ENCODE assay signal across 17 mouse cellular contexts in the genomic region with DNA sequence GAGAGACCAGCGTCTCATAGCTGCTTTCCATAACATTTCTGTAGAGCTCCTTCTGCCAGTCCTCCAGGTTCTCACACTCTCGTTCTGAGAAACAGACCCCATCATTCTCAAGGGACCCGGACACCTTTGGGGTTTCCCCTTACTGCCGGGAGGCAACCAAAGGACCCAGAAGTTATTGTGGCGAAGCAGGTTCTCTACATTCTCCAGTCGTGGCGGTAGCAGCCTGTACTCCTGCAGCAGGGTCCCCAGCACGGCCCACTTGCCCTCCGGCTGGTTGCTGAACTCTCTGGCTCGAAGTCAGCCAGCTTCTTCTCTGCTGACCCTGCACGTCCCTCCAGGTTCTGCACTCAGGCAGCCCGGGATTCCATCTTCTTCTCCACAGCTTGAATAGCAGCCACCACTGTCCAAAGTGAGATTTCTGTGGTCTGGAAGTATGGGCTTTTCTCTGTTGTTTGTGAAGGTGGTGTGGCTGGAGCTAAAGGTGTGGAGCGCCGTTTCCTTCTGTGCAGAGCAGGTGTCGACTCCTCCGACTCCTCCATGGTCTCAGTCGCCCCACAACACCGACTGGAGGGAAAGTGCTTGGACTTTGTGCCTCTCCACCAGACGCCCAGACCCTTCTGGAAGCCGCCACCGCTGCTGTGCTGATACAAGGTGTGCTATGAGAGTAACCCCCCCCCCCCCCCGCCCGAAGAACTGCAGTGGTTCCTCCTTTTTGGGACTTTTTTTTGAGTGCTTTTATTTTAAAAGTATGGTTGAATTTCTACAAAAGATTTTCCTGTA. TPM values are rescaled to one million over a fixed set of nuclear protein-coding genes. Genes with fewer than 3 reads are reported as not detected.
DNase-seq lines count a peak whose midpoint lies in the region; ATAC-seq and TF ChIP-seq lines count a peak whose summit lies in the region.
"Had no signal": no experiment of that assay in that cellular context is flagged by ENCODE, and none has a peak within 500 bp of the region (broad histone marks: within the 10 kb centered on the region; RNA-seq: fewer than 3 reads in every experiment).

No protein-coding gene starts in this region.

- 90% methylated on average over 23 of the region's 23 CpGs for WGBS in forebrain, embryonic 10.5 days
- WGBS in forebrain, embryonic 15.5 days = 93% methylated on average over 23 of the region's 23 CpGs
- WGBS in midbrain, embryonic 10.5 days = 88% methylated on average over 23 of the region's 23 CpGs
- 91% methylated on average over 23 of the region's 23 CpGs for WGBS in midbrain, embryonic 15.5 days
- 93% methylated on average over 23 of the region's 23 CpGs for WGBS in thymus, adult 2 months

- TF ChIP-seq CTCF in thymus, adult 2 months (IDR thresholded peaks at IDR 0.05; ENCODE audit: borderline replicate concordance, control insufficient read depth, extremely low read depth, insufficient read depth, low read length, poor library complexity) = no peak

- ATAC-seq in forebrain, embryonic 15.5 days (replicated peaks) = no peak
- ATAC-seq in midbrain, embryonic 15.5 days (replicated peaks) = no peak

- H3K36me3 ChIP-seq in forebrain, embryonic 10.5 days (replicated peaks) = no peaks in the 10 kb centered on the region
- no peaks in the 10 kb centered on the region for H3K36me3 ChIP-seq in forebrain, embryonic 15.5 days
- no peaks in the 10 kb centered on the region for H3K36me3 ChIP-seq in midbrain, embryonic 10.5 days
- H3K36me3 ChIP-seq in midbrain, embryonic 15.5 days (replicated peaks) = no peaks in the 10 kb centered on the region
- no peaks in the 10 kb centered on the region for H3K36me3 ChIP-seq in thymus, adult 2 months (ENCODE audit: control insufficient read depth, insufficient read depth, low read length)
- H3K36me3 ChIP-seq: embryonic facial prominence, embryonic 10.5 days; heart, embryonic 12.5 days; hindbrain, embryonic 13.5 days; kidney, embryonic 15.5 days had no signal

- H3K27me3 ChIP-seq in forebrain, embryonic 10.5 days (ENCODE audit: poor library complexity, severe bottlenecking) = no peaks in the 10 kb centered on the region
- H3K27me3 ChIP-seq in forebrain, embryonic 15.5 days = no peaks in the 10 kb centered on the region
- no peaks in the 10 kb centered on the region for H3K27me3 ChIP-seq in midbrain, embryonic 10.5 days (ENCODE audit: low read depth, poor library complexity, severe bottlenecking)
- no peaks in the 10 kb centered on the region for H3K27me3 ChIP-seq in midbrain, embryonic 15.5 days (replicated peaks)
- H3K27me3 ChIP-seq in thymus, adult 2 months (ENCODE audit: control insufficient read depth, insufficient read depth, low read length) = no peaks in the 10 kb centered on the region
- H3K27me3 ChIP-seq: heart, embryonic 12.5 days; hindbrain, embryonic 13.5 days; kidney, embryonic 15.5 days had no signal

- no peak overlapping the region for H3K4me3 ChIP-seq in forebrain, embryonic 10.5 days
- no peak overlapping the region for H3K4me3 ChIP-seq in forebrain, embryonic 15.5 days
- no peak overlapping the region for H3K4me3 ChIP-seq in midbrain, embryonic 10.5 days
- H3K4me3 ChIP-seq in midbrain, embryonic 15.5 days = no peak overlapping the region
- no peak overlapping the region for H3K4me3 ChIP-seq in thymus, adult 2 months (ENCODE audit: control insufficient read depth, insufficient read depth, low read length)
- H3K4me3 ChIP-seq: embryonic facial prominence, embryonic 10.5 days; heart, embryonic 12.5 days; hindbrain, embryonic 13.5 days; kidney, embryonic 15.5 days had no signal

- no peak for TF ChIP-seq POLR2A in thymus, adult 2 months (IDR thresholded peaks at IDR 0.05; ENCODE audit: control insufficient read depth, extremely low read depth, insufficient read depth, low read length, poor library complexity)

- H3K27ac ChIP-seq in forebrain, embryonic 10.5 days = 0 out of 2 replicates have a peak overlapping the region, but pooled peaks have one; percentile 25
- H3K27ac ChIP-seq in forebrain, embryonic 15.5 days (replicated peaks) = no peak overlapping the region
- H3K27ac ChIP-seq in midbrain, embryonic 10.5 days (replicated peaks) = peak overlapping the region; percentile 42; the same call in 1 of the 2 replicates
- H3K27ac ChIP-seq in midbrain, embryonic 15.5 days = no peak overlapping the region
- H3K27ac ChIP-seq in thymus, adult 2 months (ENCODE audit: control insufficient read depth, insufficient read depth, low read length) = no peak overlapping the region
- H3K27ac ChIP-seq: hindbrain, embryonic 13.5 days; hindbrain, postnatal 0 days; kidney, embryonic 15.5 days had no signal

- H3K4me2 ChIP-seq in forebrain, embryonic 15.5 days (replicated peaks) = no peak overlapping the region
- H3K4me2 ChIP-seq in midbrain, embryonic 15.5 days = no peak overlapping the region
- H3K4me2 ChIP-seq: heart, embryonic 12.5 days; hindbrain, embryonic 13.5 days; kidney, embryonic 15.5 days had no signal

- no peaks in the 10 kb centered on the region for H3K9me3 ChIP-seq in forebrain, embryonic 10.5 days
- H3K9me3 ChIP-seq in forebrain, embryonic 15.5 days = no peaks in the 10 kb centered on the region
- no peaks in the 10 kb centered on the region for H3K9me3 ChIP-seq in midbrain, embryonic 10.5 days (replicated peaks)
- no peaks in the 10 kb centered on the region for H3K9me3 ChIP-seq in midbrain, embryonic 15.5 days
- H3K9me3 ChIP-seq: embryonic facial prominence, embryonic 10.5 days; G1E; heart, embryonic 12.5 days; hindbrain, embryonic 13.5 days; kidney, embryonic 15.5 days had no signal

- peaks cover 29% of the 10 kb centered on the region for H3K4me1 ChIP-seq in forebrain, embryonic 10.5 days
- peaks cover 26% of the 10 kb centered on the region for H3K4me1 ChIP-seq in forebrain, embryonic 15.5 days
- peaks cover 20% of the 10 kb centered on the region for H3K4me1 ChIP-seq in midbrain, embryonic 10.5 days
- peaks cover 14% of the 10 kb centered on the region for H3K4me1 ChIP-seq in midbrain, embryonic 15.5 days
- peaks cover 2% of the 10 kb centered on the region for H3K4me1 ChIP-seq in thymus, adult 2 months (replicated peaks; ENCODE audit: control insufficient read depth, insufficient read depth, low read length)

- H3K9ac ChIP-seq in forebrain, embryonic 15.5 days (replicated peaks) = no peak overlapping the region
- no peak overlapping the region for H3K9ac ChIP-seq in midbrain, embryonic 15.5 days
- H3K9ac ChIP-seq: heart, embryonic 12.5 days; hindbrain, embryonic 13.5 days; kidney, embryonic 15.5 days had no signal

- no peak for DNase-seq in forebrain, embryonic 10.5 days (ENCODE audit: extremely low spot score, low spot score)
- DNase-seq in midbrain, embryonic 10.5 days (ENCODE audit: low spot score) = no peak
- DNase-seq in ES-CJ7 (ENCODE audit: low read depth, low spot score) = peak; percentile 21
- no peak for DNase-seq in gastrocnemius, adult 8-10 months (ENCODE audit: low spot score in 2 of 2)
- DNase-seq in thymus, adult 2 months = no peak
- DNase-seq: adrenal gland, postnatal 14 days; cerebellum, adult 18-20 months; gastrocnemius, postnatal 10 days; heart, postnatal 36 days had no signal

RNA-seq across cellular contexts. Expression of a gene that starts 1.1 kb away (rescaled TPM):
- 35.0 and 39.2 TPM in 2 replicates for polyA plus RNA-seq in forebrain, embryonic 10.5 days (2016; fragmentation: Nextera tagmentation; extraction: Ambion mirVana)
- polyA plus RNA-seq in forebrain, embryonic 15.5 days (2015; fragmentation: Nextera tagmentation; extraction: Ambion mirVana) = 59.0 and 61.4 TPM in 2 replicates
- 36.2 and 40.6 TPM in 2 replicates for polyA plus RNA-seq in midbrain, embryonic 10.5 days (2016; fragmentation: Nextera tagmentation; extraction: Ambion mirVana)
- 50.2 and 57.8 TPM in 2 replicates for polyA plus RNA-seq in midbrain, embryonic 15.5 days (2015; fragmentation: Nextera tagmentation; extraction: Ambion mirVana)
- 10 to 100 TPM; 44.3 to 49.6 (median 45.2) TPM for total RNA-seq in gastrocnemius, adult 8-10 months (2022)
- polyA plus RNA-seq in thymus, adult 2 months (2012; rRNA removed) = 11.4 and 12.7 TPM in 2 replicates

Comparison
In these comparisons a context has a peak if more than half of its experiments do, and no peak if none do; other contexts are left out.
1. H3K27ac ChIP-seq: peak in forebrain, embryonic 10.5 days (single experiment) and midbrain, embryonic 10.5 days (single experiment); none in forebrain, embryonic 15.5 days (single experiment), midbrain, embryonic 15.5 days (single experiment) and thymus, adult 2 months (single experiment).